Mouse (Mus musculus): ENCODE data around the gene Krtap14.

Krtap14 gene

GRCm38 (mm10) chr16:88826095-88826652 is at the start of gene Krtap14:
Gene Krtap14 (minus strand): TSS chr16:88826145.
- DNase-seq = no peak

DNA sequence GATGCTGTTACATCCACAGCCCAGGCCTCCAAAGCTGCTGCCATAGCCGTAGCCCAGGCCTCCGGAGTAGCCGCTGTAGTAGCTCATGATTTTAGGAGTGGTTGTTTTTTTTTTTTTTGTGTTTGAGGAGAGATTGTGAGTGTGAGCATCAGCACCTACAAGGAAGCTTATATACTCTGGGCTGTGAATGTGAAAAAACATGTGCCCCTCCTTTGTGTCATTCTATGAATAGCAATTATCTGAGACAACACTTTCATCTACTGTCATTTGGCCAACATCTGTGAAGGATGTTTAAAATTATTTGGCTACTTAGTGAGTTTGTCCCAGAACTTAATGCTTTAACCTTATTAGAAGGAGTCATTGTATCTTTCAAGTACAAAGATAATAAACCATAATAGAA is 48.2 kb upstream of the Krtap14 start, which contains the start of gene Krtap19-2:
Krtap19-2 (minus strand) TSS at position 101 of the 400 bp plus-strand sequence.
- DNase-seq = no peak

DNA sequence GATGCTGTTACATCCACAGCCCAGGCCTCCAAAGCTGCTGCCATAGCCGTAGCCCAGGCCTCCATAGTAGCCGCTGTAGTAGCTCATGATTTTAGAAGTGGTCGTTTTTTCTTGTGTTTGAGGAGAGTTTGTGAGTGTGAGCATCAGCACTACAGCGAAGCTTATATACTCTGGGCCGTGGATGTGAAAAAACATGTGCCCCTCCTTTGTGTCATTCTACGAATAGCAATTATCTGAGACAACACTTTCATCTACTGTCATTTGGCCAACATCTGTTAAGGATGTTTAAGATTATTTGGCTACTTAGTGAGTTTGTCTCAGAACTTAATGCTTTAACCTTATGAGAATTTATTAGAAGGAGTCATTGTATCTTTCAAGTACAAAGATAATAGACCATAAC is 43.4 kb upstream of the Krtap14 start, which contains the start of gene Krtap19-1:
Krtap19-1 (minus strand) TSS at position 101 of the 400 bp plus-strand sequence.
- no peak for DNase-seq

- DNase-seq = no peak
These were observed 39.0 kb upstream of the Krtap14 start for GRCm38 (mm10) chr16:88864887-88865407.

DNA sequence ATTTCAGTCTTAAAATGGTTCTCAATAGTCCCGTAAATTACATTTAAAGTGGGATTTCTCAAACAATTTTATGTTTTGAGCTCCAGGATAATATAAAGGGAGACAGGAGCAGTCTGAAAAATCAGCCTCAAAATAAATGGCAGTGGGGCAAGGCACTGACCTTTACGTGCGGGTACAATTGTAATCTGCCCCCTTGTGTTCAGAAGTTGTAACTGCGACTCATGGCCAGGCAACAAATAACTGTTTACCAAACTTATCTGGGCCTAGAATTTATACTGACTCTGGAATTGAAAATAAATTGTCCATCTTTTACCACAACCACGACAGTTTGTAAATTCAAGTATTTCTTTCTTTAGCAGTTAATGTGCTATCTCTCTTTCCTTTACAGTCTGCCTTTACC is 25.5 kb upstream of the Krtap14 start:
- DNase-seq = no peak

DNA sequence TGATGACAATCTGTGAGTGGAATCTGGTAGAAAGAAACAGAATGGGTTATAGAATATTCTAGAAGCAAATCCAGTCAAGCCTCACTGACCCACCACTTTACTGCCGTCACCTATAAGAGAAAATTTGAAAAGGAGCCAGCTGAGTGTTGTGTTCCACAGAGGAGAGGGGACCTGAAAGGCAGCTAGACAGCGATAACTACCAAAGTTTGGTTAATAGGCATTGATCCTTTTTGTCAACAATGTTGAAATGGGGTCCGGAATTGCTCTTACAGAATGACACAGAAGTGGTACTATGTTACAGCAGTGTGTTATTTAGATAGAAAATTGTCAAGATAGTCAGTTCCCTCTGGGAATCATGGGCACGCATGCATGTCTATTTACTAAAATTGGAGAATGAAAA is 22.6 kb upstream of the Krtap14 start:
- DNase-seq = no peak

DNA sequence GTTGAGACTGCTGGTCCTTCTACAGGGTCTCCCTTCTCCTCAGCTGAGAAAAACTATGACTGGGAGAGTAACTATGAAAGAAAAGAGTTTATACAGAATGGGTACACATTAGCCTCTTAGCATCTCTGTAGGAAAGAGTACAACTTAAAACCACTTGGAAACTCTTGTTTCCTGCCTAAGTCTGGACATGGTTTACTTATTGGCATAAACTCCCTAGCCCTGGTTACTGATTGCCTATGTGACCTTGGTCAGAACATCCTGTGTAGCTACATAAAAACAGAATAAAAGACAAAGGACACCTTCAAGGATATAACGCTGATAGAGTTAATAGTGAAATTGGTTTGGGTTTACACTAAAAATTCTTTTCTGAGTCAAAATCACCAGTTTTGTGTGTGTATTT is 21.4 kb upstream of the Krtap14 start:
- no peak for DNase-seq

DNA sequence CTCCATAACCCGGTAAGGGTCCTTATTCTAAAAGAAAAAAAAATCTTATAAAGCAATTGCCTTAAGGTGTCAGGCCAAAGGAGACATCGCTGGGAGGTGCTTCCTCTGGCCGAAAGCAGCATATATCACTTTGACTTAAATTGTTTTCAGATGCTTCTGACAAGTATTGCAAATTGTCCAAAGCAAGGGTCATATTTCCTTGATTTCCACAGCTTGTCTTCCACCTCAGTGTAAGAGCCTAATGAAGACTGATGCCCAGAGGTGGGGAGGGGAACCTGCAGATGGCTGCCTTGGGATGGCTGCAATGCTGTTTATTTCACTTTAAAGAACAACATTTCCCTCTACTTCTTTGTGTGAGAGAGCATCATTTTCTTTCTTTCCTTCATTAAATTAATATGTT is 1.0 kb upstream of the Krtap14 start:
- no peak for DNase-seq

GRCm38 (mm10) chr16:88823736-88824135 is 2.2 kb downstream of the Krtap14 start:
- DNase-seq = no peak

DNA sequence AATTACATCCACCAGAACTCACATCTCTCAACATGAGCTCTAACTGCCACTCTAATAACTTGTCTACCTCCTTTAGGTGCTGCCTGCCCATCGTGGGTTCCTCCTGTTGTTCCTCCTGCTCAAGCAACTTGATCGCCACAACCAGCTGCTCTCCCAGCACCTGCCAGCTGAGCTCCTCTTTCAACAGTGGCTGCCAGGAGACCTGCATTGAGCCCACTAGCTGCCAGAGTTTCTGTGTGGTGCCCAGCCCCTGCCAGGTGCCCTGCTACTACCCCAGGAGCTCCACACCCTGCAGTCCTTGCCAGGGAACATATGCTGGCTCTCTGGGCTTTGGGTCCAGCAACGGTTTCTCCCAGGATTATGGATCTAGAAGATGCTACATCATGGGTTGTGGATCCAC is 5.9 kb downstream of the Krtap14 start, which contains the start of gene Krtap15:
Krtap15 (plus strand) TSS at position 150 of the 400 bp plus-strand sequence.
- DNase-seq = no peak

DNA sequence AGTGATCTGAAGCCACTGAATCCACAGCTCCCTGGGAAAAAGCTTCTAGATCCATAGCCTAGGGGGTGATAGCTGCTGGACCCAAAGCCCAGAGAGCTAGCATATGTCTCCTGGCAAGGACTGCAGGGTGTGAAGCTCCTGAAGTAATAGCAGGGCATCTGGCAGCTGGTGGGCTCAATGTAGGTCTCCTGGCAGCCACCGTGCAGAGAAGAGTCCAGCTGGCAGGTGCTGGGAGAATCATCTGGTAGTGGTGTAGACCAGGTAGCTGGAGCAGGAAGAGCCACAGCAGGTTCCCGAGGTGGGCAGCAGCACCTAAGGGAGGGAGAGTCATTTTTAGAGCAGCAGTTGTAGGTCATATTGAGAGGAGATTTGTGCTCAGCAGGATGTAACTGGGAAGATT is 14.1 kb downstream of the Krtap14 start, which contains the start of gene Gm20741:
Gm20741 (minus strand) TSS at position 394 of the 400 bp plus-strand sequence.
- DNase-seq = peak; percentile 45

GRCm38 (mm10) chr16:88786786-88787185 is 39.2 kb downstream of the Krtap14 start:
- DNase-seq = no peak

DNA sequence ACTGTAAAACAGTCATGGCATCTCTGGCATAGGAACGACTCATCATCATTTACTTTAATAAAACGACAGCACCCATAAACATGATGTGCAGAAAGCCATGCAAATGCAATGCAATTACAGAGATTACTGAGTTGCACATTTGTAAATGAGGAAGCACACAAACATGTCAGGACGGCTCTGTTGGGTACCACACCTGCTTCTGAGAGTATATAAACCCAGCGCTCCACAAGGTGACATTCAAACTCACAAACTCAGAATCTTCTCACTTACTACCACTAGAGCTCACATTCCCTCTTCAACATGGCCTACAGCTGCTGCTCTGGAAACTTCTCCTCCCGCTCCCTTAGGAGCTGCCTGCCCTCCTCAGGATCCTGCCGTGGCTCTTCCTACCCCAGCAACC is 48.3 kb downstream of the Krtap14 start, which contains the start of gene Gm5965:
Gm5965 (plus strand) TSS at position 301 of the 400 bp plus-strand sequence.
- no peak for DNase-seq

GRCm38 (mm10) chr16:88774106-88774505 is 51.8 kb downstream of the Krtap14 start, which contains the start of gene 2310057N15Rik:
Gene 2310057N15Rik (minus strand): TSS chr16:88774206.
- DNase-seq = no peak
